Mouse (Mus musculus) forebrain, embryonic 14.5 days (tissue): Measurements from ENCODE around the gene Zfp148. TPM values are rescaled to one million over a fixed set of nuclear protein-coding genes. Genes with fewer than 3 reads are reported as not detected.
"Not testable (repeated sequence)": the region's sequence is repeated elsewhere in the genome, so short reads cannot be mapped to it uniquely, and the experiment has no call there.

Source experiments
- ATAC-seq: fragments of 200-750 bp; cut with Nextera tagmentation; 2 replicates; pipeline ENCODE4 v1.8.0; 2017; ENCODE audit warnings: mild to moderate bottlenecking, moderate library complexity
- DNase-seq: peaks from one replicate; pipeline ENCODE4 v3.0.0-alpha.2; 2015; ENCODE audit warnings: low spot score
- H3K27ac ChIP-seq: fragments of 300-500 bp; sonication (generic); 2 replicates; pipeline ENCODE4 v1.5.1; 2014; ENCODE audit warnings: low read depth, mild to moderate bottlenecking, control low read depth, low read length, moderate library complexity
- H3K27me3 ChIP-seq: fragments of 300-500 bp; sonication (generic); replicated peaks from 2 replicates; pipeline ENCODE4 v1.6.1; 2014; ENCODE audit warnings: low read length, control low read depth, mixed read lengths; ENCODE audit not compliant: control insufficient read depth, insufficient read depth
- H3K36me3 ChIP-seq: fragments of 300-500 bp; sonication (generic); 2 replicates; pipeline ENCODE4 v1.6.1; 2014; ENCODE audit warnings: low read length, control low read depth; ENCODE audit not compliant: control insufficient read depth, insufficient read depth
- H3K4me1 ChIP-seq: fragments of 300-500 bp; sonication (generic); 2 replicates; pipeline ENCODE4 v1.6.1; 2014; ENCODE audit warnings: antibody characterized with exemption, low read length, control low read depth; ENCODE audit not compliant: control insufficient read depth, insufficient read depth
- H3K4me2 ChIP-seq: fragments of 300-500 bp; sonication (generic); 2 replicates; pipeline ENCODE4 v1.6.1; 2014; ENCODE audit warnings: mild to moderate bottlenecking, control low read depth, low read length
- H3K4me3 ChIP-seq: fragments of 300-500 bp; sonication (generic); 2 replicates; pipeline ENCODE4 v1.5.1; 2014; ENCODE audit warnings: low read depth, low read length, control low read depth
- H3K9ac ChIP-seq: fragments of 300-500 bp; sonication (generic); 2 replicates; pipeline ENCODE4 v1.6.1; 2014; ENCODE audit warnings: mild to moderate bottlenecking, low read length, control low read depth, moderate library complexity
- H3K9me3 ChIP-seq: fragments of 300-500 bp; sonication (generic); replicated peaks from 2 replicates; pipeline ENCODE4 v1.6.1; 2016; ENCODE audit warnings: low read length, control low read depth, mixed read lengths; ENCODE audit not compliant: control insufficient read depth
- WGBS: fragments of 180-500 bp; shearing (Covaris S2); extraction: QIAGEN DNeasy Blood & Tissue Kit; methylation state at CpG from one replicate; pipeline ENCODE4 v1.1.7; 2014; 5-methylcytosine and 5-hydroxymethylcytosine counted together
- polyA plus RNA-seq: library from polyadenylated mRNA; unstranded; fragments of >200 nt; fragmentation: Nextera tagmentation; extraction: Ambion mirVana; gene quantifications from 2 replicates; pipeline ENCODE4 v1.2.1, GENCODE M21; 2014

Gene Zfp148
- polyA plus RNA-seq, 1 experiment from 2014 or later = 58.1 TPM

- Histone ChIP-seq H3K9ac (no peak overlapping the region), H3K4me3 (no peak overlapping the region), H3K27me3 (no peaks in the 10 kb centered on the region), H3K4me2 (no peak overlapping the region), H3K36me3 (peaks cover 23% of the 10 kb centered on the region), H3K9me3 (no peaks in the 10 kb centered on the region), H3K27ac (no peak overlapping the region), H3K4me1 (no peaks in the 10 kb centered on the region)
- ATAC-seq (no peak), DNase-seq (no peak)
- 95% methylated on average over 3 of the region's 3 CpGs for WGBS
These were observed 101.7 kb downstream of the Zfp148 start for GRCm38 (mm10) chr16:33482309-33482708.

DNA sequence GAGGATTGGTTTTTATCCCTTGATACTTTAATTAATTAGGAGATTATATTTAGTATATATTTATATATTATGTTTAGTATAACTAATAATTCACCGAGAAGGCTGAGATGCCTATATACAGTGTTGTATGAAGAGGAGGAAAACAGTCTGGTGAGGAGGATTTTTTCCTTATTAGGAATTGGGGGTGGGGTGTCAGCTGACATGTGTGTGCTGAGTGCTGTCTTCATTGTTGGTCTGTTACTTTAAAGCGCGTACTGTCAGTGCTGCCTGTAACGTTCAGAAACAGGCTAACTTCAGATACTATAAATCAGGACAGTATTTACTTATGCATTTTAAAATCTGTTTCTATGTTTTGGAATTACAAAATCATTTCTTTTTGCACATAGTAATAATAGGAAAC, 107.1 kb downstream of the Zfp148 start:
- DNase-seq = peak; percentile 36
- no peak overlapping the region for H3K9ac ChIP-seq
- no peak overlapping the region for H3K4me2 ChIP-seq
- 63% methylated on average over 4 of the region's 4 CpGs for WGBS
- no peaks in the 10 kb centered on the region for H3K9me3 ChIP-seq
- 0 out of 2 replicates have a peak, but pooled peaks have one; percentile 44 for ATAC-seq
- no peak overlapping the region for H3K4me3 ChIP-seq
- no peaks in the 10 kb centered on the region for H3K4me1 ChIP-seq
- peaks cover 15% of the 10 kb centered on the region; the same call in 1 of the 2 replicates for H3K36me3 ChIP-seq
- H3K27ac ChIP-seq = no peak overlapping the region
- H3K27me3 ChIP-seq = no peaks in the 10 kb centered on the region

GRCm38 (mm10) chr16:33494374-33494773, 113.7 kb downstream of the Zfp148 start:
- Histone ChIP-seq H3K27me3 (no peaks in the 10 kb centered on the region), H3K9me3 (no peaks in the 10 kb centered on the region), H3K4me1 (no peaks in the 10 kb centered on the region), H3K27ac (no peak overlapping the region), H3K4me2 (no peak overlapping the region), H3K36me3 (peaks cover 26% of the 10 kb centered on the region), H3K4me3 (no peak overlapping the region), H3K9ac (no peak overlapping the region)
- DNase-seq (no peak), ATAC-seq (no peak)
- 93% methylated on average over 4 of the region's 4 CpGs for WGBS

DNA sequence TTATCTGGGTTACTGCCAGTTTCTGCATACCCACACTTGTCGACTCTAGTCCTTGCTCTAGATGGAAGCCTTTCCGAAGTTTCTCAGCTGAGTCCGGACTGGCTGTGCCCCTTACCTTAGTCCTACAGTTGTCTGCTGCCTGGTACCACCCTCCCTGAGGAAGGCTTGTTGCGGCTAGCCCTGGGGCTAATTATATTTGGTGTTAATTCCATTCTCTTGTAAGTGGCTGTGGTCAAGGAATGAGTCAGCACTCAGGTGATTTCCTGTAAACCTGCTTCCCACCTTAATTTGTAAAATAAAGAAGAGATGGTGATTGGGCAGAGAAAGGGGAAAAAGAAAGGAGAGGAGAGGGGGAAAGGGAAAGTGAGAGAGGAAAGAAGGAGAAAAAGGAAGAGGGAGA, 127.4 kb downstream of the Zfp148 start:
- Histone ChIP-seq H3K27ac (no peak overlapping the region), H3K36me3 (peaks cover 4% of the 10 kb centered on the region; the same call in 1 of the 2 replicates), H3K4me1 (no peaks in the 10 kb centered on the region), H3K27me3 (no peaks in the 10 kb centered on the region), H3K9me3 (no peaks in the 10 kb centered on the region), H3K4me3 (no peak overlapping the region), H3K9ac (no peak overlapping the region), H3K4me2 (no peak overlapping the region)
- 86% methylated on average over 4 of the region's 4 CpGs for WGBS
- no peak for DNase-seq
- ATAC-seq = no peak

- not testable (repeated sequence) for H3K27ac ChIP-seq, ATAC-seq, H3K27me3 ChIP-seq, DNase-seq, H3K4me1 ChIP-seq, H3K9me3 ChIP-seq, H3K9ac ChIP-seq, H3K4me2 ChIP-seq, H3K36me3 ChIP-seq, H3K4me3 ChIP-seq
- WGBS = 93% methylated on average over 2 of the region's 2 CpGs
These were observed 128.6 kb downstream of the Zfp148 start for GRCm38 (mm10) chr16:33509231-33509630.

DNA sequence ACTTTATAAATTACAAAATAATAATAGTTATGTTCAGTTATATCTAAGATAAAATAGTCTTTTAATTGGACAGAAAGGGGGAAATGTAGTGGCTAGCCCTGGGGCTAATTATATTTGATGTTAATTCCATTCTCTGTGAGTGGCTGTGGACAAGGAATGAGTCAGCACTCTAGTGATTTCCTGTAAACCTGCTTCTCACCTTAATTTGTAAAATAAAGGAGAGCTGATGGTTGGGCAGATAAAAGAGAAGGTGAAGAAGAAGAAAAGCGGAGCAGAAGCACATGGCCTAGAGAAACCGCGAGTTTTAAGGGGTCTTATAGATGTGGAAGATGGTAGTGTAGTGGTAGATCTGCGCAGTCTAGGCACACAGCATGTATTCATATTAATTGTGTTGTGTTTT, 130.2 kb downstream of the Zfp148 start:
- H3K27ac ChIP-seq, H3K9me3 ChIP-seq, H3K4me1 ChIP-seq, H3K4me3 ChIP-seq, H3K9ac ChIP-seq, ATAC-seq, H3K36me3 ChIP-seq, H3K27me3 ChIP-seq, DNase-seq, H3K4me2 ChIP-seq: not testable (repeated sequence)
- 91% methylated on average over 4 of the region's 4 CpGs for WGBS

DNA sequence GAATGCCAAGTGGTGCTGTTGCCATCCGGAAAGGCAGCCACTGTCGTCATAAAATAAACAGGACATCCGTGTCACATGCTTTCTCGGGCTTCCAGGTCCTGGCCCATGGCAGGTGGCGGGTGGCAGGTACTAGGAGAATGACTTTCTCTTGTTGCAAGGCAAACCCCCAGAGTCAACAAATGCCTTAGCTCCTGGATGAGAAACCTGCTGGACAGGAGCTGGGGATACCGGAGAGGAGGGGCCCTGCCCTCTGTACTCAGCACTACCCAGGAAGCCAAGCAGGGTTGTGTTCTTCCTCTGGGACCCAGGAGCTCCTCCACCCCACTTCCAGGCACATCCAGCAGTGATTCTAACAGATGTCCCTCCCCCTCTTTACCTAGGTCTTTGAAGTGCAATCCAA, 131.9 kb downstream of the Zfp148 start:
- no peaks in the 10 kb centered on the region for H3K9me3 ChIP-seq
- DNase-seq (no peak), ATAC-seq (no peak)
- H3K4me3 ChIP-seq = no peak overlapping the region
- H3K9ac ChIP-seq = no peak overlapping the region
- H3K4me2 ChIP-seq = no peak overlapping the region
- H3K4me1 ChIP-seq = peaks cover 8% of the 10 kb centered on the region
- WGBS = 88% methylated on average over 6 of the region's 6 CpGs
- H3K27ac ChIP-seq = no peak overlapping the region
- H3K36me3 ChIP-seq = no peaks in the 10 kb centered on the region
- no peaks in the 10 kb centered on the region for H3K27me3 ChIP-seq

GRCm38 (mm10) chr16:33516807-33517565, 136.3 kb downstream of the Zfp148 start, which contains the start of gene Slc12a8:
Gene Slc12a8, plus strand, starts transcription at chr16:33517328.
- WGBS = 1% methylated on average over 27 of the region's 27 CpGs
- peak; percentile 62 for ATAC-seq

DNA sequence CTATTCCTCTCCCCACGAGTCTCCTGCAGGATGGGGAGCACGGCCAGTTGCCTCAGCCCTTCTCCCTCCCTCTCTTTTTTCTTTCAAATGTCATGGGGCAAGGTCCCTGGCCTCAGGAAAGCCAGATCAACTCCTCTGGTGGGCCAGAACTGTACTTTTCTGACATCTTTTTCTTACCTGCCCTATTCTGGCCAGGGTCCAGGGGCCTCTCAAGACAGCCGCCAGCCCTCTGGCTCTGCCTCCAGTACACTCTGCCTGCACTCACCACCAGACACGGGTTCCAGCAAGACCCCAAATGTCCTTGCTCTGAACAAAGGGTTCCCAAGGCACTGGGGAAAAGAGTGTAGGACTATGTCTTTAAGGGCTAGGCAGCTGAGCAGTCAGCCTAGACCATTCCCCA, 137.0 kb downstream of the Zfp148 start:
- Histone ChIP-seq H3K9ac (peak overlapping the region; percentile 63; the same call in 1 of the 2 replicates), H3K9me3 (no peaks in the 10 kb centered on the region), H3K27me3 (no peaks in the 10 kb centered on the region), H3K4me1 (peaks cover 8% of the 10 kb centered on the region), H3K4me2 (peak overlapping the region; percentile 80), H3K27ac (no peak overlapping the region), H3K4me3 (no peak overlapping the region; the same call in 1 of the 2 replicates), H3K36me3 (no peaks in the 10 kb centered on the region)
- WGBS = 9% methylated on average over 4 of the region's 4 CpGs
- DNase-seq (no peak), ATAC-seq (peak; percentile 35; the same call in 1 of the 2 replicates)

More at GRCm38 (mm10) chr16:33516807-33517565, 136.3 kb downstream of the Zfp148 start, which contains the start of gene Slc12a8:
- Histone ChIP-seq H3K9me3 (no peaks in the 10 kb centered on the region), H3K9ac (peak within 1 kb of the TSS; percentile 63), H3K4me3 (peak within 1 kb of the TSS; percentile 32), H3K36me3 (no peaks in the 10 kb centered on the region), H3K4me2 (peak within 1 kb of the TSS; percentile 80), H3K27me3 (no peaks in the 10 kb centered on the region), H3K4me1 (peaks cover 8% of the 10 kb centered on the region), H3K27ac (no peak within 1 kb of the TSS)
- peak; percentile 72 for DNase-seq
